Mouse (Mus musculus) hindbrain, embryonic 13.5 days (tissue): ENCODE data around the gene Qrfp. TPM values are rescaled to one million over a fixed set of nuclear protein-coding genes. Genes with fewer than 3 reads are reported as not detected.

Experiments used
- ATAC-seq: fragments of 200-750 bp; cut with Nextera tagmentation; 2 replicates; pipeline ENCODE4 v1.8.0; 2017; ENCODE audit warnings: moderate TSS enrichment; ENCODE audit not compliant: low FRiP score
- H3K27ac ChIP-seq: fragments of 300-500 bp; sonication (generic); 2 replicates; pipeline ENCODE4 v1.5.1; 2015; ENCODE audit warnings: inconsistent platforms, mild to moderate bottlenecking, moderate library complexity
- H3K27me3 ChIP-seq: fragments of 300-500 bp; sonication (generic); 2 replicates; pipeline ENCODE4 v1.6.1; 2015; ENCODE audit warnings: mild to moderate bottlenecking, inconsistent platforms
- H3K36me3 ChIP-seq: fragments of 300-500 bp; sonication (generic); 2 replicates; pipeline ENCODE4 v1.6.1; 2015; ENCODE audit warnings: mild to moderate bottlenecking, inconsistent platforms
- H3K4me1 ChIP-seq: fragments of 300-500 bp; sonication (generic); replicated peaks from 2 replicates; pipeline ENCODE4 v1.6.1; 2015; ENCODE audit warnings: inconsistent platforms
- H3K4me2 ChIP-seq: fragments of 300-500 bp; sonication (generic); 2 replicates; pipeline ENCODE4 v1.6.1; 2015; ENCODE audit warnings: inconsistent platforms, mild to moderate bottlenecking, moderate library complexity
- H3K4me3 ChIP-seq: fragments of 300-500 bp; sonication (generic); 2 replicates; pipeline ENCODE4 v1.5.1; 2015; ENCODE audit warnings: mild to moderate bottlenecking, inconsistent platforms
- H3K9ac ChIP-seq: fragments of 300-500 bp; sonication (generic); 2 replicates; pipeline ENCODE4 v1.6.1; 2015; ENCODE audit warnings: mild to moderate bottlenecking, inconsistent platforms
- H3K9me3 ChIP-seq: fragments of 300-500 bp; sonication (generic); 2 replicates; pipeline ENCODE4 v1.6.1; 2016; ENCODE audit warnings: inconsistent platforms
- WGBS: fragments of 180-500 bp; shearing (Covaris S2); methylation state at CpG from one replicate; pipeline ENCODE4 v1.1.7; 2015; 5-methylcytosine and 5-hydroxymethylcytosine counted together
- polyA plus RNA-seq: library from polyadenylated mRNA; unstranded; fragments of >200 nt; fragmentation: Nextera tagmentation; extraction: Ambion mirVana; gene quantifications from 2 replicates; pipeline ENCODE4 v1.2.1, GENCODE M21; 2015

Qrfp gene
- polyA plus RNA-seq, 1 experiment from 2014 or later = not detected

- no peak overlapping the region for H3K4me3 ChIP-seq
- H3K27ac ChIP-seq = peak overlapping the region; percentile 35
- H3K9me3 ChIP-seq = no peaks in the 10 kb centered on the region
- peaks cover 70% of the 10 kb centered on the region for H3K4me1 ChIP-seq
- no peak for ATAC-seq
- no peaks in the 10 kb centered on the region for H3K27me3 ChIP-seq
- no peaks in the 10 kb centered on the region for H3K36me3 ChIP-seq
- whole genome bisulfite sequencing = 2% methylated on average over 2 of the region's 2 CpGs
- 0 out of 2 replicates have a peak overlapping the region, but pooled peaks have one; percentile 43 for H3K9ac ChIP-seq
- H3K4me2 ChIP-seq = peak overlapping the region; percentile 86; the same call in 1 of the 2 replicates
Measured at GRCm38 (mm10) chr2:31762853-31763252, 47.5 kb downstream of the Qrfp start.

GRCm38 (mm10) chr2:31762155-31762554 is 48.2 kb downstream of the Qrfp start:
- Histone ChIP-seq H3K36me3 (no peaks in the 10 kb centered on the region), H3K4me3 (peak overlapping the region; percentile 71), H3K4me1 (peaks cover 67% of the 10 kb centered on the region), H3K27me3 (no peaks in the 10 kb centered on the region), H3K9me3 (no peaks in the 10 kb centered on the region), H3K4me2 (peak overlapping the region; percentile 86), H3K27ac (0 out of 2 replicates have a peak overlapping the region, but pooled peaks have one; percentile 30), H3K9ac (0 out of 2 replicates have a peak overlapping the region, but pooled peaks have one; percentile 90)
- no peak for ATAC-seq
- WGBS = 30% methylated on average over 3 of the region's 3 CpGs

GRCm38 (mm10) chr2:31761585-31761984 is 48.8 kb downstream of the Qrfp start:
- peak overlapping the region; percentile 70 for H3K27ac ChIP-seq
- H3K9me3 ChIP-seq = no peaks in the 10 kb centered on the region
- peaks cover 69% of the 10 kb centered on the region for H3K4me1 ChIP-seq
- no peaks in the 10 kb centered on the region for H3K27me3 ChIP-seq
- ATAC-seq = no peak
- H3K9ac ChIP-seq = peak overlapping the region; percentile 90
- H3K4me2 ChIP-seq = peak overlapping the region; percentile 86
- H3K4me3 ChIP-seq = peak overlapping the region; percentile 71
- WGBS = 2% methylated on average over 4 of the region's 4 CpGs
- H3K36me3 ChIP-seq = no peaks in the 10 kb centered on the region

- ATAC-seq = no peak
- H3K27ac ChIP-seq = peak overlapping the region; percentile 70
- 10% methylated on average over 7 of the region's 7 CpGs for WGBS
- peaks cover 69% of the 10 kb centered on the region for H3K4me1 ChIP-seq
- H3K36me3 ChIP-seq = no peaks in the 10 kb centered on the region
- peak overlapping the region; percentile 71 for H3K4me3 ChIP-seq
- peak overlapping the region; percentile 90 for H3K9ac ChIP-seq
- no peaks in the 10 kb centered on the region for H3K27me3 ChIP-seq
- no peaks in the 10 kb centered on the region for H3K9me3 ChIP-seq
- peak overlapping the region; percentile 86 for H3K4me2 ChIP-seq
Measured at GRCm38 (mm10) chr2:31761115-31761531, 49.3 kb downstream of the Qrfp start.

- Histone ChIP-seq H3K4me2 (peak overlapping the region; percentile 86), H3K9ac (peak overlapping the region; percentile 90), H3K27me3 (no peaks in the 10 kb centered on the region), H3K27ac (peak overlapping the region; percentile 48), H3K9me3 (no peaks in the 10 kb centered on the region), H3K36me3 (no peaks in the 10 kb centered on the region; the same call in 1 of the 2 replicates), H3K4me1 (peaks cover 63% of the 10 kb centered on the region), H3K4me3 (peak overlapping the region; percentile 71)
- 12% methylated on average over 1 of the region's 1 CpGs for WGBS
- no peak for ATAC-seq
Measured at GRCm38 (mm10) chr2:31760486-31760885, 49.9 kb downstream of the Qrfp start.

- Histone ChIP-seq H3K27ac (peak overlapping the region; percentile 80), H3K36me3 (no peaks in the 10 kb centered on the region; the same call in 1 of the 2 replicates), H3K9ac (peak overlapping the region; percentile 90), H3K27me3 (no peaks in the 10 kb centered on the region), H3K4me3 (peak overlapping the region; percentile 71), H3K4me2 (peak overlapping the region; percentile 86), H3K4me1 (peaks cover 61% of the 10 kb centered on the region), H3K9me3 (no peaks in the 10 kb centered on the region)
- WGBS = 1% methylated on average over 37 of the region's 42 CpGs
- peak; percentile 85 for ATAC-seq
Measured at GRCm38 (mm10) chr2:31759751-31760460, 50.5 kb downstream of the Qrfp start.

- 90% methylated on average over 5 of the region's 5 CpGs for WGBS
Measured at GRCm38 (mm10) chr2:31758966-31759365, 51.4 kb downstream of the Qrfp start.

GRCm38 (mm10) chr2:31757472-31757871 is 52.9 kb downstream of the Qrfp start:
- H3K4me1 ChIP-seq = peaks cover 48% of the 10 kb centered on the region
- no peaks in the 10 kb centered on the region; the same call in 1 of the 2 replicates for H3K36me3 ChIP-seq
- H3K9ac ChIP-seq = no peak overlapping the region
- no peak for ATAC-seq
- H3K9me3 ChIP-seq = no peaks in the 10 kb centered on the region
- H3K4me3 ChIP-seq = no peak overlapping the region
- no peak overlapping the region for H3K4me2 ChIP-seq
- H3K27ac ChIP-seq = peak overlapping the region; percentile 35; the same call in 1 of the 2 replicates
- no peaks in the 10 kb centered on the region for H3K27me3 ChIP-seq

More at GRCm38 (mm10) chr2:31758966-31759365, 51.4 kb downstream of the Qrfp start:
- Histone ChIP-seq H3K9me3 (no peaks in the 10 kb centered on the region), H3K4me1 (peaks cover 59% of the 10 kb centered on the region), H3K27ac (no peak overlapping the region; the same call in 1 of the 2 replicates), H3K36me3 (no peaks in the 10 kb centered on the region; the same call in 1 of the 2 replicates), H3K4me2 (peak overlapping the region; percentile 86), H3K4me3 (peak overlapping the region; percentile 71; the same call in 1 of the 2 replicates), H3K9ac (no peak overlapping the region), H3K27me3 (no peaks in the 10 kb centered on the region)
- ATAC-seq = no peak

Other genes with a start within 250 kb of the Qrfp start
- 59.2 and 62.7 TPM in 2 replicates for gene Fubp3, start 237.9 kb downstream of the Qrfp start, polyA plus RNA-seq
- gene Prdm12, start 170.5 kb downstream of the Qrfp start, polyA plus RNA-seq = 2.2 and 4.0 TPM in 2 replicates
- gene Exosc2, start 139.9 kb downstream of the Qrfp start, polyA plus RNA-seq = 41.3 and 43.4 TPM in 2 replicates
- gene Abl1, start 122.2 kb downstream of the Qrfp start, polyA plus RNA-seq = 19.7 and 21.7 TPM in 2 replicates
- gene Fibcd1, start 35.4 kb upstream of the Qrfp start, polyA plus RNA-seq = 3.4 and 4.6 TPM in 2 replicates
- 6.3 and 7.0 TPM in 2 replicates for gene Lamc3, start 76.7 kb upstream of the Qrfp start, polyA plus RNA-seq
- 25.9 and 30.6 TPM in 2 replicates for gene Aif1l, start 139.6 kb upstream of the Qrfp start, polyA plus RNA-seq
- 80.8 and 83.5 TPM in 2 replicates for gene Nup214, start 163.9 kb upstream of the Qrfp start, polyA plus RNA-seq